Mouse (Mus musculus) layer of hippocampus, postnatal 14 days (tissue): ENCODE measurements around the gene Usp38. TPM values are rescaled to one million over a fixed set of nuclear protein-coding genes. Genes with fewer than 3 reads are reported as not detected.
A peak's percentile ranks its signal among the peaks of the same experiment; 100 is the strongest.
"Not testable (repeated sequence)": the region's sequence is repeated elsewhere in the genome, so short reads cannot be mapped to it uniquely, and the experiment has no call there.

Source experiments
- DNase-seq, 2 experiments: peaks; one replicate each; pipeline ENCODE4 v3.0.0; 2021 to 2022; ENCODE audit warnings: low spot score in 2 of 2, mixed read lengths in 1 of 2
- long read RNA-seq, 2 experiments: library from polyadenylated mRNA; stranded (forward); transcript quantifications; one replicate each; pipeline ENCODE4 v2.0.0; 2021
- total RNA-seq, 2 experiments: library from RNA; stranded (reverse); gene quantifications; 2 replicates each; pipeline ENCODE4 v1.2.3; 2021

Gene Usp38
- total RNA-seq, result 10 to 100 TPM; 25.2 to 26.6 TPM
- long read RNA-seq, experiment 1, full-length matches to known transcripts, result 18 of 22 reads
- long read RNA-seq, experiment 1, partial matches to known transcripts, result 1 of 22 reads
- long read RNA-seq, experiment 1, other reads (novel, unspliced or antisense), result 3 of 22 reads
- long read RNA-seq, experiment 2, full-length matches to known transcripts, result 15 of 20 reads
- long read RNA-seq, experiment 2, partial matches to known transcripts, result 4 of 20 reads
- long read RNA-seq, experiment 2, other reads (novel, unspliced or antisense), result 1 of 20 reads

GRCm38 (mm10) chr8:81014789-81015699, at the start of gene Usp38:
Gene Usp38, minus strand, starts transcription at chr8:81014928.
- DNase-seq, result peak; percentile 99 to 100

- peak; percentile 9 to 18 for DNase-seq
Measured at GRCm38 (mm10) chr8:81062566-81062965, 47.8 kb upstream of the Usp38 start.

GRCm38 (mm10) chr8:81061950-81062349, 47.2 kb upstream of the Usp38 start:
- peak in 1 of 2 experiments; percentile 63 for DNase-seq

- no peak for DNase-seq
Measured at GRCm38 (mm10) chr8:81044201-81044600, 29.5 kb upstream of the Usp38 start.

GRCm38 (mm10) chr8:81027991-81028390, 13.3 kb upstream of the Usp38 start:
- DNase-seq, result peak; percentile 24 to 60

GRCm38 (mm10) chr8:81017548-81017947, 2.8 kb upstream of the Usp38 start:
- not testable (repeated sequence) for DNase-seq

- no peak for DNase-seq
Measured at GRCm38 (mm10) chr8:81013811-81014530, 757 bp downstream of the Usp38 start.

- DNase-seq, result no peak
Measured at GRCm38 (mm10) chr8:81012699-81013098, 2.0 kb downstream of the Usp38 start.

GRCm38 (mm10) chr8:81012031-81012560, 2.6 kb downstream of the Usp38 start:
- no peak for DNase-seq

- no peak for DNase-seq
Measured at GRCm38 (mm10) chr8:81010386-81010785, 4.3 kb downstream of the Usp38 start.

GRCm38 (mm10) chr8:81005114-81005513, 9.6 kb downstream of the Usp38 start:
- no peak for DNase-seq

GRCm38 (mm10) chr8:80996632-80997031, 18.1 kb downstream of the Usp38 start:
- no peak for DNase-seq

GRCm38 (mm10) chr8:80991937-80992336, 22.8 kb downstream of the Usp38 start:
- peak in 1 of 2 experiments; percentile 29 for DNase-seq

GRCm38 (mm10) chr8:80982829-80983228, 31.9 kb downstream of the Usp38 start:
- peak; percentile 12 to 50 for DNase-seq

GRCm38 (mm10) chr8:80981696-80982095, 33.0 kb downstream of the Usp38 start:
- no peak for DNase-seq

GRCm38 (mm10) chr8:80980063-80980462, 34.7 kb downstream of the Usp38 start:
- no peak for DNase-seq

- no peak for DNase-seq
Measured at GRCm38 (mm10) chr8:80977231-80977630, 37.5 kb downstream of the Usp38 start.

- no peak for DNase-seq
Measured at GRCm38 (mm10) chr8:80971150-80971549, 43.6 kb downstream of the Usp38 start.

GRCm38 (mm10) chr8:80970000-80970685, 44.6 kb downstream of the Usp38 start:
- no peak for DNase-seq

GRCm38 (mm10) chr8:80969423-80969822, 45.3 kb downstream of the Usp38 start:
- no peak for DNase-seq

- DNase-seq, result no peak
Measured at GRCm38 (mm10) chr8:80963095-80963494, 51.6 kb downstream of the Usp38 start.
